Mouse (Mus musculus): ENCODE results near the gene Reep3.
"Not testable (repeated sequence)": the region's sequence is repeated elsewhere in the genome, so short reads cannot be mapped to it uniquely, and the experiment has no call there.

Gene Reep3

GRCm38 (mm10) chr10:67018875-67019274 lies 77.9 kb downstream of the Reep3 start:
- peak; percentile 73 to 78 for DNase-seq (ENCODE audit: low spot score in 2 of 2)

DNA sequence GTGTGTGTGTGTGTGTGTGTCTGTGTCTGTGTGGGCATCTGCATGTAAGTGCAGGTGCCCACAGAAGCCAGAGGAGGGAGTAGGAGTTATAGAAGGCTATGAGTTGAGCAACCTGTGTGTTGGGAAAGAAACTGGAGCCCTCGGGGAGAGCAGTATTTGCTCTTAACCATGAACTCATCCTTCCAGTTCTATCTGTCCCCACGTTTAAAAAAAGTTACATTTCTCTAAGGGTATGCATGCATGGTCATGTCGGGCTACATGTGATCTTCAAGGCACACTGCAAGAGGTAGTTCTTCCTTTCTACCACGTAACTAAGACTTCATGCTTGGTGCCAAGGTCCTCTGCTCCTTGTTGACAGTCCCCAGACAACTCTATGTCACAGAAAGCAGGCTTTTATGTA lies 78.9 kb downstream of the Reep3 start:
- DNase-seq (ENCODE audit: low spot score in 2 of 2), result no peak

GRCm38 (mm10) chr10:67017315-67017714 lies 79.4 kb downstream of the Reep3 start:
- no peak for DNase-seq (ENCODE audit: low spot score in 2 of 2)

DNA sequence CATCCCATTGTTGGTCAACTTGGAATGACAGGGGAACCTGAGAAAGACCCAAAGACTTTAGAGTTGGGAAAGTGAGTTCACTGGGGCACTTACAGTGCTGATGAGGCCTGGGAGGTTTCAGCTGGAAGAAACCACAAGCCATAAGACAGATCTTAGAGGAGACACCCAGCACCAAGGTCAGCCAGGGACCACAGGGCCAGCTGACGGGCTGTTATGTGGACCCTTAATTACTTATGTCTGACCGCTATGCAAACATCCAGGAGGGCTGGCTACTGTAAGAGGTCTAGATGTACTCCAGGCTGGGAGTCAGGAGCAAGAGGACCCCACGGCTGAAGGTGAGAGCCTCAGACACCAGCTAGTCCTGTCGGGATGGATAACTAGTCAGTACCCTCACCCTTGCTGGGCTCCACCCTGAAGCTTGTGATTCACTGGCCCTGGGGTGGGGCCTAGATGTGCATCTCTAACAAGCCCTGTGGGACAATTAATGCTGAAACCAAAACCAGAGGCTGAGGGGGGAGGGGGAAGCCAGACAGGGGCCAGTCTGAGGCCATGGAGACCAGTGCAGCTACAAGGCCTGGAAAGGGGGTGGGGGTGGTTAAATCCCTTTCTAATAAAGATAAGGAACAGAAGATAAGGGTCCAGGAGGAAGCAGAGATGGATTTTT lies 80.0 kb downstream of the Reep3 start:
- DNase-seq (ENCODE audit: low spot score in 2 of 2), result no peak

DNA sequence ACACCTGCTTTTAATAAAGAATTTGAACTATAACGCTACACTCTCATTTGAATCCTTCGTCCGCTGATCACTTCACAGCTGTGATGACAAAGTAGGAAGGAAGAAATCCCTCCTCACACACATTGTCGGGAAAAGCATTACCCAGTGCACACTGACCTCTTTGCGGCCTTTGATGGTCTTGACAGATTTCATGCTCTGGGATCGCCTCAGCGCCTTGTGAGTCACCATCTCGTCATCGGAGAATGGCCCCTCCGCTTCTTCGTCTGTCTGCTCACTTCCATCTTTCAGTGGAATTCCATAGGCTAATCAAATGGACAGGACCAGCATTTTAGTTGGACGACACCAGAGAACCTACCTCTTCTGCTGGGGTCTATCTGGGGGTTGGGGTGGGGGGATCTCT lies 82.0 kb downstream of the Reep3 start:
- no peak for DNase-seq (ENCODE audit: low spot score in 2 of 2)

DNA sequence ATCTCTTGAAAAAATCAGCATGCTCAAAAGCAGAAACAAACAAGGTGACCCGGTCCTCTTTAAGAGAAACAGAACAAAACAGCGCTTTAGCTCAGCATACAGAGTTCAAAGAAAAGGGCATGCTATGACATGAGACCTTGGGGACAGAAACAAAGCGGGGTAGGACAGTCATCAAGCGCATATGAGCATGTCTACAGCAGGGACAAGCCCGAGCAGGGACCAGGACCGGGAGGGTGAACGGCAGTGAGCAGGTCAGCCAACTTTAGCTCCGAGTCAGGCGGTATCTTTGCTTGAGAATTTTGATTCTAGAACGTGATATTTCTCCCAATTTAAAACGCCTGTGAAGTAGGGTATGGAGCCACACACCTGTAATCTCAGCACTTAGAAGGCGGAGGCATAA lies 86.2 kb downstream of the Reep3 start:
- no peak for DNase-seq (ENCODE audit: low spot score in 2 of 2)

DNA sequence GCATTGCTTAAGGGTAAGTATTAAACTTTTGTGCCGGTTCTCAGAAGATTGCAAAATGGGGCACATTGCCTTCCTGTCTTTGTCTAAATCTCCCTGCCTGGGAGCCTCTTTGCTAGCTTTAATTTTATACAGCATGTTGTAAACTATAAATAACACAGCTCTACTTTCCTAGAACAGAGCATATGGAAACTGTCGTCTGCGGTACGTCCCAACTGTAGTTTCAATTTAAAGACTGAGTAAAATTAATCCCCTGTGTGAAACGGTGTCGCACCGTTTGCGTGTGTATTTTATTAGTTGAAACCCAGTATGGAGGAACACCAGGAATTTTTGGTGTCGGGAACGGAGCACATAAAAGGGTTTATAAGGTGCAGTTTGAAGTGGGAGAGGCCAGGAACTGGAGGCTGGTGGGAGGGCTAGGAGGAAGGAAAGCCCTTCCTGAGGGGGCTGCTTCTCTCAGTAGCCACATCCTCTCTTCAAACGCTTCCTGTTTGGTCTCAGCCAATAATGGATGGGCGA lies 92.2 kb downstream of the Reep3 start:
- peak; percentile 41 to 62 for DNase-seq (ENCODE audit: low spot score in 2 of 2)

- DNase-seq (ENCODE audit: low spot score in 2 of 2), result peak; percentile 69 to 77
Measured at GRCm38 (mm10) chr10:67003743-67004526, 92.8 kb downstream of the Reep3 start.

- peak; percentile 74 to 77 for DNase-seq (ENCODE audit: low spot score in 2 of 2)
Measured at GRCm38 (mm10) chr10:67003009-67003742, 93.6 kb downstream of the Reep3 start.

- peak; percentile 57 to 67 for DNase-seq (ENCODE audit: low spot score in 2 of 2)
Measured at GRCm38 (mm10) chr10:67002207-67003008, 94.3 kb downstream of the Reep3 start.

DNA sequence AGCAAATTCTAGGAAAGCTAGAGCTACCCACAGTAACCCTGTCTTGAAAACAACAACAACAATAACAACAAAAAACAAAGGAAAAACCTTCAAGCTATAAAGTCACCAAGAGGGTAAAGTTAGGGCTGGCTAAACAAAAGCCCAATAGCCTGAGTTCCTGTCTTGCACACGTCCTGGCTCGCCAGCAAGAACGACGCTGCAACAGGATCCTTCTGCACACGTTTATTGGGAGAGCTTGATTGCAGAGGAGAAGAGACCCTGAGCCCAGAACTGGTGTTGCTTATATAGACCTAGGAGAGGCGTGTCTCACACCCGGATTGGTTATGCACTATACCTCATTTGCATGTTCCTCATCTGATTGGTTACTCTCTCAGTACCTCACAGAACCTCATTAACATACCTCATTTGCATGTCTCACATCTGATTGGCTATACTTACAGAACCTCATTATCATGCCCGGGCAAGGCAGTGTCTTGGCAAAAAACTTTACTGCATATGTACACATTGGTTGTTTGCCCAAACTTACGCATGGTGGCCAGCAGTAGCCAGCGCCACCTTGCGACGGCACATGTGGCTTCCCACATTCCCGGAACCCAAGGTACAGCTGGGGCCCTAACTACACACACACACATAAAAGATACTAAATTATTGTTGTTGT lies 95.7 kb downstream of the Reep3 start:
- not testable (repeated sequence) for DNase-seq (ENCODE audit: low spot score in 2 of 2)

DNA sequence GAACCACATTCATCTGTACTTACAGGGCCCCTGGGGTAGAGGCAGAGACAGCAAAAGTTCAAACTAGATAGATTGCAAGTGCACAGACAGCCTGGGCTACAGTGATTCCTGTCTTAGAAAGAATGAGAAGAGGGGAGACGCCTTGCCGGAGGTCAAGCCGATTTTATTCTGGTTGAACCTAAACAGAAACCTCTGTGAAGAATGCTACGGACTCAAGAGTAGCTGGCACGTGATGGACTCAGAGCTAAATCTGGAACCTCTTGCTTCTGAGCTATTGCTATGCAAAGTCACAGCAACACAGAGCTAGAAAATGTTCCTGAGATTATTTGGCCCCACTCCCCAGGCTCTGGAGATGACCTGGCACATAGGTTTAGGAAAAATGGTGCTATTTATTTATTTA lies 96.6 kb downstream of the Reep3 start:
- DNase-seq (ENCODE audit: low spot score in 2 of 2), result no peak

- no peak for DNase-seq (ENCODE audit: low spot score in 2 of 2)
Measured at GRCm38 (mm10) chr10:66998770-66999169, 98.0 kb downstream of the Reep3 start.

- peak; percentile 39 to 51 for DNase-seq (ENCODE audit: low spot score in 2 of 2)
Measured at GRCm38 (mm10) chr10:66995181-66995580, 101.6 kb downstream of the Reep3 start.

- DNase-seq (ENCODE audit: low spot score in 2 of 2), result peak in 1 of 2 experiments; percentile 40
Measured at GRCm38 (mm10) chr10:66994469-66994868, 102.3 kb downstream of the Reep3 start.

DNA sequence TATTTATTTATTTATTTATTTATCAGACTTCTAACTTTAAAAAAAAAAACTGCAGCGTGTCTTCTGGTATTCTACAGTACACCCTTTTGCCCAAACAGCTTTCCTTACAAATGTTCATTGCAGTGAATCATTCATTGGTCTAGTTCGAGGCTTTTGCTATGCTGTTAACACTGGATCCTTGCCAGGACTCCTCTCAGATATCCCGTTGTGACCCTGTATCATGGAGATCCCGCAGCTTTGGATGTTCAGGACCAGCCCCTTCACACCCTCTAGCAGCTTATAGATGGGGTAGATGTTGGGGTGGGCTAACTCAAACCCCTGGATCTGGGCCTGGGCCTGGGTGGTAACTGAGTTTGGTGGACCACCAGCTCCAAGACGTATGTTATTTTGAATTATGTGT lies 104.2 kb downstream of the Reep3 start:
- no peak for DNase-seq (ENCODE audit: low spot score in 2 of 2)

DNA sequence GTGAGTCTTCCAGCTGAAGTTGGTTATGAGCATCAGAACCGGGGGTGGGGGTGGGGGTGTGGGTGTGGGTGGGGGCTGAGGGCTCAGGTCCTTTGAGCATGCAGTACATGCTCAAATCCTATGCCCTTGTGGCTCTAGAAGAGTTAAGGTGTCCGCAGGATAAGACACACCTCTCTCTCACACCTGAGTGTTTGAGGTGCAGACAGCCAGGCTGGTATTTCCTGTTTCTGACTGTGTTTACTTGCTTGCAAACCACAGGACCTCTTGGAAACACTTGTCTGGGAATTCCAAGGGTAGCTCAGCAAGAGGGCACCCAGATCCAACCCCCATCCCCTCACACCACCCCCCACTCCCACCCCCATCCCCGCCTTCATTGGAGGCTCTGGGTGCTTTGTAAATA lies 106.2 kb downstream of the Reep3 start:
- no peak for DNase-seq (ENCODE audit: low spot score in 2 of 2)

- no peak for DNase-seq (ENCODE audit: low spot score in 2 of 2)
Measured at GRCm38 (mm10) chr10:66983043-66983442, 113.7 kb downstream of the Reep3 start.

DNA sequence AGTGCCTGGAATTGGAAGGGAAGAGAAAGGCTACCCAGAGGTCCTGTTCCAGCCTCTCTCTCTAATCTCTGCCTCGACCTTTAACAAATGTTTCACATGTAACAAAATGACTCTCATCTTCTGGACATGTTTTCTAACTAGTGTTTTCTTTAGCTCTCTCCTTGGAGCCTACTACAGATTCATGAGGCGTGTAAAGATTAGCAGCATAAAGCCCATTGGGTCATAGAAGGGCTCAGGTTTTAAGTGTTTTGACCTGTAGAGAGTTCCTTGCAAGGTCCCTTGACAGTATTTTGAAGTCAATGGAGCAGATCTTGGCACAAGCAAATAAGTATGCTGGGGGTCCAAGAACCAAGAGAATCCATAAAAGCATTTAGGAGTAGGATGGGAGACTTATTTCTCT lies 118.5 kb downstream of the Reep3 start:
- DNase-seq (ENCODE audit: low spot score in 2 of 2), result no peak

DNA sequence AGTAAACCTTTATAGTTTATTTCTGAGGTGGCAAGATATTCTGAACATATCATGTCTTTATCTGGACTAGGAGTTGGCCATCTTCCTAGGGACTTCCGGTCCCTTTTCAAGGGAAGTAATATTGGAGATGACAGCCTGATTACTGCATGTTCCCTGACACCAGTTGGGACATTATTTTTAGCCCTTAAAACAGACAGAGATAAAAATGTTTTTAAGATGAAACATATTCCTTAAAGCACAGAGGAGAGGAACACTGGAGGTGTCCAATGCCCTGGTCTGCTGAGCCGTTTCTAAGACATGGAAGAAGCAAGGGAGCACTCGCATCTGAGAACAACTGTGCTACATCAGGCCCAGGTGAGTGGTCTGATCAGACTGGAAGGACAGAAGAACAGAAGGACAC lies 119.7 kb downstream of the Reep3 start:
- no peak for DNase-seq (ENCODE audit: low spot score in 2 of 2)

DNA sequence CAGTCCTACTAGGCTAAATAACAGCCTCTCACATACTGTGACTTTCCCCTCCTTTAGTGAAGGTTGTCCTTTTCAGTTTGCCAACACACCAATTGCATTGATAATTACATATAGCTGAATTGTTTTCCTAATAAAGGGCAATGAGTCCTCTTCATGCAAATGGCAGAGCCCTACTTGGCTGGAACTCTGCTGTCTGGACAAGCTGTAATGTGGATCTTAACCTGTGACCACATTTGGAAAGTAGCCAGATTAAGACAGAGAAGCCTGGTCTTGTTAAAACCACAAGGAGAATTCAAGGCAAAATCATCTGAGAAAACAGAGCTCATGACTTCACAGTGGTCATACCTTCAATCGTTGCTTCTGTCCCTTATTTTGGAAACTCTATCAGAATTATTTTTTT lies 121.3 kb downstream of the Reep3 start:
- DNase-seq (ENCODE audit: low spot score in 2 of 2), result no peak
